Mouse (Mus musculus): ENCODE measurements around the gene Cda.

DNA sequence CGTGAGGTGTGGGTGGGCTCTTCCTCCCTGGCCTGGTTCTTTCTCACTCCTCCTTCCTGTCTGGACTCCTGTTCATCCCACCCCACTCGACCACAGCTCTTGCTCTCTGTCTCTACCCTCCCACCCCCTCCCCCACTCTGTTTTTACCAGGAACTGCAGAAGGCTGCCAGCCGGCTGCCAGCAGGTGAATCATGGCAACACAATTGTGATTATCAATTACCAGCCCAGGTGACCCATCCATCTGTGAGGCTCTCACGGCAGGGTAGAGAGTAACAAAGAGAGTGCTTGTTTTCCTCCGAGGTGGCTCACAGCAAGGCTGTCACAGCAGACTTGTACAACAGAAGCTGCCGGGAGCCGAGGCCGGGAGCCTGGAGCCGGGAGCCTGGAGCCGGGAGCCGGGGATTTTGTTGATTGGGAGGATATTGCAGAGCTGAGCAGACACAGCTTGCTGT is 6.4 kb downstream of the Cda start:
- TF ChIP-seq GATA1 (IDR thresholded peaks at IDR 0.05; ENCODE audit: low read length) = no peak
- TF ChIP-seq TAL1 (IDR thresholded peaks at IDR 0.05; ENCODE audit: low read length) = no peak
